In the genomic region with DNA sequence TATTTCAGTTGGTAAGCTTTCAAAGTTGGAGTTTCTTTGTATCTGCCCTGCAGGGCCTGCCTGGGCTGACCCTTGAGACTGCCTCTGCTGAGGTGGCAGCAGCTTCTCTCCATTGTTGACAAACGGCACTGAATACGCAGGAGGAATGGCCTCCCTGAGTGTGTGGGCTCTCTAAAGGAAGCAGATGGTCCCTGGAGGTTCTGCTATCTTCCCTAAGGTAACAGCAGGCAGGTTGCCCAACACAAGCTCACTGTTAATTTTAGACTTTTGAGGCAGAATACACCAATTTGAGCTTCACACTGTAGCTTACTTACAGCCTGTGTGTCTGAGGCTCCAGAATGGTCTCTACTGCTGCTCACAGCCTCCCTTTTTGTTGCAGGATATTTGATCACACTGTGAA, we compare ENCODE assay signal across 15 mouse cellular contexts. TPM values are rescaled to one million over a fixed set of nuclear protein-coding genes. Genes with fewer than 3 reads are reported as not detected.
"Had no signal": no experiment of that assay in that cellular context is flagged by ENCODE, and none has a peak within 500 bp of the region (broad histone marks: within the 10 kb centered on the region; RNA-seq: fewer than 3 reads in every experiment).

No protein-coding gene starts in this region.

- H3K36me3 ChIP-seq: limb, embryonic 12.5 days; liver, embryonic 13.5 days; lung, embryonic 15.5 days; midbrain, embryonic 13.5 days had no signal

- ATAC-seq: liver, postnatal 0 days; midbrain, embryonic 13.5 days had no signal

- H3K27me3 ChIP-seq: lung, embryonic 15.5 days; midbrain, embryonic 13.5 days had no signal

- H3K4me2 ChIP-seq: limb, embryonic 12.5 days; liver, embryonic 13.5 days; lung, embryonic 15.5 days; midbrain, embryonic 13.5 days had no signal

- H3K4me3 ChIP-seq: limb, embryonic 12.5 days; liver, embryonic 13.5 days; lung, embryonic 15.5 days; midbrain, embryonic 13.5 days had no signal

- H3K27ac ChIP-seq: limb, embryonic 12.5 days; liver, embryonic 13.5 days; lung, embryonic 15.5 days; macrophage; midbrain, embryonic 13.5 days; stomach, postnatal 0 days had no signal

- H3K9me3 ChIP-seq: liver, embryonic 13.5 days; lung, embryonic 15.5 days; midbrain, embryonic 13.5 days had no signal

- H3K9ac ChIP-seq: limb, embryonic 12.5 days; liver, embryonic 13.5 days; liver, postnatal 0 days; lung, embryonic 15.5 days; midbrain, embryonic 13.5 days had no signal

- H3K4me1 ChIP-seq: liver, embryonic 13.5 days; midbrain, embryonic 13.5 days had no signal

- DNase-seq: kidney, adult 11 months; kidney, adult 9 months; kidney, postnatal 10 days; kidney, postnatal 4 days; liver; liver, embryonic 13.5 days; liver, postnatal 0 days; lung, postnatal 14 days; thymus, adult 18-20 months; thymus, postnatal 14 days had no signal

RNA-seq across cellular contexts. Expression of a gene that starts 7.7 kb away (rescaled TPM):
- polyA plus RNA-seq: macrophage had no signal
